Mouse (Mus musculus) limb, embryonic 11.5 days (tissue): ENCODE results near the gene Actn2. TPM values are rescaled to one million over a fixed set of nuclear protein-coding genes. Genes with fewer than 3 reads are reported as not detected.
A peak's percentile ranks its signal among the peaks of the same experiment; 100 is the strongest.

ENCODE experiments used
- ATAC-seq: fragments of 200-750 bp; cut with Nextera tagmentation; 2 replicates; pipeline ENCODE4 v1.8.0; 2017; ENCODE audit warnings: low read depth; ENCODE audit not compliant: insufficient number of reproducible peaks, low FRiP score, low TSS enrichment
- DNase-seq: peaks from one replicate; pipeline ENCODE4 v3.0.0-alpha.2; 2015; ENCODE audit warnings: low spot score
- H3K27ac ChIP-seq: fragments of 300-500 bp; sonication (generic); replicated peaks from 2 replicates; pipeline ENCODE4 v1.5.1; 2014; ENCODE audit warnings: low read depth, mild to moderate bottlenecking, low read length
- H3K27me3 ChIP-seq: fragments of 300-500 bp; sonication (generic); 2 replicates; pipeline ENCODE4 v1.6.1; 2014; ENCODE audit warnings: mild to moderate bottlenecking, low read length, mixed read lengths; ENCODE audit not compliant: control insufficient read depth, insufficient read depth
- H3K36me3 ChIP-seq: fragments of 300-500 bp; sonication (generic); 2 replicates; pipeline ENCODE4 v1.6.1; 2014; ENCODE audit warnings: mild to moderate bottlenecking, low read length, moderate library complexity, mixed read lengths; ENCODE audit not compliant: control insufficient read depth, insufficient read depth
- H3K4me1 ChIP-seq: fragments of 300-500 bp; sonication (generic); 2 replicates; pipeline ENCODE4 v1.6.1; 2014; ENCODE audit warnings: low read length, mixed read lengths; ENCODE audit not compliant: control insufficient read depth, insufficient read depth
- H3K4me2 ChIP-seq: fragments of 300-500 bp; sonication (generic); 2 replicates; pipeline ENCODE4 v1.6.1; 2014; ENCODE audit warnings: low read depth, mild to moderate bottlenecking, moderate library complexity; ENCODE audit not compliant: severe bottlenecking
- H3K4me3 ChIP-seq: fragments of 300-500 bp; sonication (generic); 2 replicates; pipeline ENCODE4 v1.5.1; 2014; ENCODE audit warnings: low read depth, low read length
- H3K9ac ChIP-seq: fragments of 300-500 bp; sonication (generic); 2 replicates; pipeline ENCODE4 v1.6.1; 2014; ENCODE audit warnings: mild to moderate bottlenecking, low read length
- H3K9me3 ChIP-seq: fragments of 300-500 bp; sonication (generic); 2 replicates; pipeline ENCODE4 v1.6.1; 2016; ENCODE audit warnings: low read length; ENCODE audit not compliant: control insufficient read depth
- WGBS: fragments of 180-500 bp; shearing (Covaris S2); extraction: QIAGEN DNeasy Blood & Tissue Kit; methylation state at CpG from one replicate; pipeline ENCODE4 v1.1.7; 2014; 5-methylcytosine and 5-hydroxymethylcytosine counted together
- polyA plus RNA-seq: library from polyadenylated mRNA; unstranded; fragments of >200 nt; fragmentation: Nextera tagmentation; extraction: Ambion mirVana; gene quantifications from 2 replicates; pipeline ENCODE4 v1.2.1, GENCODE M21; 2014

Actn2 gene
- polyA plus RNA-seq, 1 experiment from 2014 or later = 8.3 TPM

DNA sequence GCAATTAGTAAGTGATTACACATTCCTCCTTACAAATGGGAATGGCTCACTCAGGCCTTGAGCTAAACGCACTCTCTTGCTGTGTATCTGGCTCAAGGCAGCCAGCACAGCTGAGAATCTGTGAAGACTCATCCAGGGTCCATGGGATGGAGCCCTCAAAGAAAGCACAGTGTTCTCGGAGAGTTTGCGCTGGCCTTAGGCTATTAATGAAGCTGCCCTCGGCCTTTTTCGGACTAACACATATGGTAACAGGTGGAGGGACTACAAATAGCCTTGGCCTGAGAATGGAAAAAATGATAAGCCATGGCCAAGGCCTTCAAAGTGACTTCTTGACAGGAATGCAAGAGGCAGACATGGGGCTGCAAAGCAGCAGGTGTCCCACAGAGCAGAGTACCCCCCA lies 17.0 kb upstream of the Actn2 start:
- Histone ChIP-seq H3K4me2 (no peak overlapping the region), H3K4me1 (no peaks in the 10 kb centered on the region), H3K27me3 (no peaks in the 10 kb centered on the region), H3K36me3 (no peaks in the 10 kb centered on the region), H3K9me3 (no peaks in the 10 kb centered on the region), H3K27ac (no peak overlapping the region), H3K4me3 (no peak overlapping the region), H3K9ac (no peak overlapping the region)
- 86% methylated on average over 5 of the region's 5 CpGs for WGBS
- DNase-seq (no peak), ATAC-seq (no peak)

DNA sequence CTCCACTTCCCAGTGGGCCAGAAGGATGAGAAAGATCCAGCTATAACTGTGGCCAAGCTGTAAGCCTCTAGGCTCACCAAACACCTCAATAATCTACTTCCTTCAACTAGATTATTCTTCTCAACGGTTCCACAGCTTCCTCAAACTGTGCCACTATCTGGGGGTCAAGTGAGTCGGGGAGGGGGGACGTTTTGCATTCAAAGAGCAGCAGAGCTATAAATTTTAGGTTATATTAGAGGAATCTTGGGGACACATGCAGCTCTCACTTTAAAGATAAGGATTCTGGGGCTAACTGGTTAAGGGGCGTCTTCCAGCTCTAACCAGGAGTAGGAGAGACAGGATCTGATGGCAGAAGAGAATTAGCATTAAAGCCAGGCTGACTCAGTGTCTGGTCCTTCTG lies 15.6 kb upstream of the Actn2 start:
- Histone ChIP-seq H3K9me3 (no peaks in the 10 kb centered on the region), H3K4me2 (no peak overlapping the region), H3K27ac (no peak overlapping the region), H3K36me3 (no peaks in the 10 kb centered on the region), H3K4me3 (no peak overlapping the region), H3K27me3 (no peaks in the 10 kb centered on the region), H3K4me1 (no peaks in the 10 kb centered on the region), H3K9ac (no peak overlapping the region)
- WGBS = 69% methylated on average over 4 of the region's 4 CpGs
- DNase-seq = no peak
- ATAC-seq = no peak

DNA sequence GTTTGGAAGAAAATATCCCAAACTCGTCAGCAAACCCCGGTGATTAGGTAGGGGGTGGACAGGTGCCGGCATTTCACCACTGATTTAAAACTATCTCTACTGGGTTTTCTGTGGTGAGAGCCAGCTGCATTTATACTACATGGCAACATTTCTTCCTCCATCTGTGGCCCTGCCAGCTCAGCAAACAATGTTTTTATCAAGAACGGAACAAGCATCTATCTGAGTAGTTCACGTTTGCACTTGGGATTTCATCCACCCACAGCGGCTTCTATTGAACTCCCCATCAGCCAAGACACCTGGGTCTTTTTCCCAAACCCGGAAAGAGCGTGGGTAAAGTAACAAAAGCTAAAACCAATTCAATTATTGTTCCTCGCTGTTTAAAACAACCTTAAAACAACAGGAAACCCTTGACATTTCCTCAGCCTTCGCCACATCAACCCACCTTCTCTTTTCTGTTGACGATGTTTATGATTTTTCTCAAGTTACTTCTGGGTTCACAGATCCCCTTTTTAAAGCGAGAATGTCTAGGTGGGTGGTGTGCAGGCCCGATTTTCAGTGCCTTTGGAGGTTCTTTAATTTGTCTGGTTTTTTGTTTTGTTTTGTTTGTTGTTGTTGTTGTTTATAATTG lies 8.8 kb upstream of the Actn2 start:
- Histone ChIP-seq H3K4me1 (no peaks in the 10 kb centered on the region), H3K9ac (no peak overlapping the region), H3K4me3 (no peak overlapping the region), H3K36me3 (no peaks in the 10 kb centered on the region), H3K27ac (no peak overlapping the region), H3K4me2 (no peak overlapping the region), H3K27me3 (no peaks in the 10 kb centered on the region), H3K9me3 (no peaks in the 10 kb centered on the region)
- 83% methylated on average over 13 of the region's 13 CpGs for WGBS
- DNase-seq (no peak), ATAC-seq (no peak)

DNA sequence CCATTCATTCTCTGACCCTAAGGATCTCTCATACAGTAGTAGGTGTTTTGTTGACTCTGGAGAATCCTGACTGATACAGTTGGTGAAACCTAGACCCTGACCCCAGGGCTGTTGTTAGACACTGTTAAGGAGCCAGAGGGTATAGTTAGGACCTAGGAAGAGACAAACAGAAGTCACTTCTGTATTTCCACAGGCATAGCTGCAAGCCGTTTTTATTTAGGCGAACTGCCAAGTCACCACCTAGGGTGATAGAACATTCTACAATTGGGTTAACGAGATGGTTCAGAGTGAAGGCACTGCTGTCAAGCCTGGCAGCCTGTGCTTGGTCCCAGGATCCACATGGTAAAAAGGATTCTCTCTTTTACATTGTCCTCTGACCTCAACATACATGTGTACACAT lies 6.3 kb upstream of the Actn2 start:
- Histone ChIP-seq H3K4me3 (no peak overlapping the region), H3K9ac (no peak overlapping the region), H3K27me3 (no peaks in the 10 kb centered on the region), H3K36me3 (no peaks in the 10 kb centered on the region), H3K27ac (no peak overlapping the region), H3K9me3 (no peaks in the 10 kb centered on the region), H3K4me1 (no peaks in the 10 kb centered on the region), H3K4me2 (no peak overlapping the region)
- no peak for DNase-seq
- ATAC-seq = no peak
- 82% methylated on average over 3 of the region's 3 CpGs for WGBS

DNA sequence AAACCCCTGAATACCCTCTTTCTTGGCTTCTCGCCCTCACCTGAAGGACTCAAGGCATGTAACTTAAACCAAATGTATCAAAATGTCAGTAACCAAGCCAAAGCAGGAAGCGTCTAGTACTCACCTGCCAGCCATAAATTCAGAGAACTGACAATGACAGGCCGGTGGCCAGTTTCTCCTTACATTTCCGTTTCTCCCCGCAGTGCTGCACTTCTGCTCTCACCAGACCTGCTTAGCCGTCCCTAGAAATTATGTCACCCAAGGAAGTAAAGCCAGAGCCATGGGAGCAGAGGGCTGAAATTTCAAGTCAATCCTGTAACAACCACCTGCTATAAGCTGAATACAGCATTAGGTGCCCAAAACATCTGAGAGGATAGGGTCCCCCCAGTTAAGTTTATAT lies 887 bp upstream of the Actn2 start:
- Histone ChIP-seq H3K27me3 (no peaks in the 10 kb centered on the region), H3K9me3 (no peaks in the 10 kb centered on the region), H3K27ac (no peak overlapping the region), H3K4me3 (no peak overlapping the region), H3K4me2 (no peak overlapping the region), H3K36me3 (no peaks in the 10 kb centered on the region), H3K9ac (no peak overlapping the region), H3K4me1 (no peaks in the 10 kb centered on the region)
- ATAC-seq (no peak), DNase-seq (no peak)
- 45% methylated on average over 6 of the region's 6 CpGs for WGBS

DNA sequence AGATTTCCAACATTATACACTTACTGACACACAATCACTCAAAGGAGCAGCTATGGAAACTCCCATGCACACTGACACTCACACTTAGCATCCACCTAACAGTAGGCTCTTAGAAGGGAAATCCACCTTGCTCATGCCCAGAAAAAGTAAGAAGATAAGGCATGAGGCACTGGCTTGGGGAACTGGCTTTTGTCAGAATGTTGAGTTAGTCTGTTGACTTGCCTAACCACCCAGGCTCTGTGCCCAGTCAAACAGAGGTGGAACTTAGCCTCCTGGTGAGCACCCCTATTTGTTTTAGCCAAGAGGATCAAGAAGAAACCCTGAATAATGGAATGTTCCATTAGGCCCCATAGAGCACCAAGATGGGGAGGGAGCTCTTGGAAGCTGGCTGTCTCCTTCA lies 1.1 kb downstream of the Actn2 start:
- Histone ChIP-seq H3K4me3 (no peak overlapping the region), H3K36me3 (no peaks in the 10 kb centered on the region), H3K27ac (no peak overlapping the region), H3K27me3 (no peaks in the 10 kb centered on the region), H3K4me1 (no peaks in the 10 kb centered on the region), H3K9me3 (no peaks in the 10 kb centered on the region), H3K4me2 (no peak overlapping the region), H3K9ac (no peak overlapping the region)
- no peak for ATAC-seq
- DNase-seq = no peak

DNA sequence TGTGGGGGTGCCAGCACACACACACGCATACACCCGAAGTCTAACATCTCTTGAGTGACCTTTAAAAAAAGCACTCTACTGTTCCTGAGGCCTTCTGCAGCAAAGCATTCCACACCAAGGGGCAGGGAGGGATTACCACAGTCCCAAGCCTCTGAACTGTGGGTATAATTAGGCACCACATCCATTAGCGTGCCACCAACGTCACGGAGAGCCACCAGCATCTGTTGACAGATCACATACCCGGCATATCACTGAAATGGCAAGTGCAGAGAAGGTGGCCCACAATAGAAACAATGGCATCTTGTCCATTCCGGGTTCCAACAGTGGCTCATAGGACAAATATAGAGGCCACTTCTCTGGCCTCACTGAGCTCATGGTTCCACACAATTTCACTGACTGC lies 2.8 kb downstream of the Actn2 start:
- H3K4me1 ChIP-seq = no peaks in the 10 kb centered on the region
- no peak for ATAC-seq
- H3K27me3 ChIP-seq = no peaks in the 10 kb centered on the region
- no peak overlapping the region for H3K27ac ChIP-seq
- H3K9ac ChIP-seq = no peak overlapping the region
- H3K9me3 ChIP-seq = no peaks in the 10 kb centered on the region
- no peak overlapping the region for H3K4me3 ChIP-seq
- no peaks in the 10 kb centered on the region for H3K36me3 ChIP-seq
- H3K4me2 ChIP-seq = no peak overlapping the region
- WGBS = 86% methylated on average over 7 of the region's 7 CpGs
- no peak for DNase-seq

DNA sequence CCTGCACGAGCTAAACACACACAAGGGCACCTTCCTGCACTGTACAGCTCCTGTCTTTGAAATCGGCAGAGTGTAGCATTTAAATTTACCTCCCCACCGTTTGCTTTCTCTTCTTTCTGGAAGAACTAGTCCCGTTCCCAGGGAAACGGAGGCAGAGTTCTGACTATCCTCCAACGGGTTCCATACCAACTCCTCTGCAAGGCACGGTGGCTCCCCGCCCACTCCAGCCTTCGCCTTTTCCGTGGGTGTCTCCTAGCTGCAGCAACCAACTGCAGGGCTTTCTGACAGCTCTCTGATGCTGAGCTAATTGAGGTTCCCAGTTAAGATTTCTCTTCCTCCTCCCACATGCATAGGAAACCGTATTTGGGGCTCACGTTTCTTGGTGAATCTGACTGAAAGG lies 6.5 kb downstream of the Actn2 start:
- H3K27me3 ChIP-seq = no peaks in the 10 kb centered on the region
- no peaks in the 10 kb centered on the region for H3K9me3 ChIP-seq
- H3K27ac ChIP-seq = no peak overlapping the region
- no peak for ATAC-seq
- H3K4me1 ChIP-seq = no peaks in the 10 kb centered on the region
- no peak for DNase-seq
- WGBS = 76% methylated on average over 12 of the region's 12 CpGs
- H3K36me3 ChIP-seq = no peaks in the 10 kb centered on the region
- no peak overlapping the region for H3K4me3 ChIP-seq
- H3K9ac ChIP-seq = no peak overlapping the region
- H3K4me2 ChIP-seq = no peak overlapping the region

DNA sequence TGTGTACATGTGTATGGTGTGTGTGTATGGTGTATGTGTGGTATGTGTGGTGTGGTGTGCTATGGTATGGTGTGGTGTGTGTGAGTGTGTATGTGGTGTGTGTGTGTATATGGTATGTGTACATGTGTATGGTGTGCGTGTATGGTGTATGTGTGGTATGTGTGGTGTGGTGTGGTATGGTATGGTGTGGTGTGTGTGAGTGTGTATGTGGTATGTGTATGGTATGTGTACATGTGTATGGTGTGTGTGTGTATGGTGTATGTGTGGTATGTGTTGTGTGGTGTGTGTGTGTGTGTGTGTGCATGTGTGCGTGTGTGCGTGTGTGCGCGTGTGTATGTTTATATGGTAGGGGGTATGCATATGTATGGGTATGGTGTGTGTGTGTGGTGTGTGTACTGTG lies 9.0 kb downstream of the Actn2 start:
- no peak for DNase-seq
- H3K36me3 ChIP-seq = no peaks in the 10 kb centered on the region
- H3K9ac ChIP-seq = no peak overlapping the region
- ATAC-seq = peak; percentile 62; the same call in 1 of the 2 replicates
- no peaks in the 10 kb centered on the region for H3K9me3 ChIP-seq
- no peaks in the 10 kb centered on the region for H3K27me3 ChIP-seq
- no peaks in the 10 kb centered on the region for H3K4me1 ChIP-seq
- WGBS = 94% methylated on average over 5 of the region's 5 CpGs
- H3K4me3 ChIP-seq = no peak overlapping the region
- H3K27ac ChIP-seq = no peak overlapping the region
- H3K4me2 ChIP-seq = no peak overlapping the region
